Mouse (Mus musculus) lung, postnatal 0 days (tissue): ENCODE results near the gene Csta1. TPM values are rescaled to one million over a fixed set of nuclear protein-coding genes. Genes with fewer than 3 reads are reported as not detected.
"Not testable (repeated sequence)": the region's sequence is repeated elsewhere in the genome, so short reads cannot be mapped to it uniquely, and the experiment has no call there.

Source experiments
- ATAC-seq: fragments of 200-750 bp; cut with Nextera tagmentation; 2 replicates; pipeline ENCODE4 v1.8.0; 2017; ENCODE audit warnings: moderate library complexity
- DNase-seq: peaks from one replicate; pipeline ENCODE4 v3.0.0-alpha.2; 2016; ENCODE audit warnings: low spot score
- H3K27ac ChIP-seq: fragments of 300-500 bp; sonication (generic); 2 replicates; pipeline ENCODE4 v1.5.1; 2014; ENCODE audit warnings: antibody characterized with exemption, mild to moderate bottlenecking, low read length, mixed read lengths
- H3K27me3 ChIP-seq: fragments of 300-500 bp; sonication (generic); replicated peaks from 2 replicates; pipeline ENCODE4 v1.6.1; 2014; ENCODE audit warnings: low read length, mixed read lengths; ENCODE audit not compliant: insufficient read depth
- H3K36me3 ChIP-seq: fragments of 300-500 bp; sonication (generic); 2 replicates; pipeline ENCODE4 v1.6.1; 2014; ENCODE audit warnings: low read length, mixed read lengths; ENCODE audit not compliant: insufficient read depth
- H3K4me1 ChIP-seq: fragments of 300-500 bp; sonication (generic); 2 replicates; pipeline ENCODE4 v1.6.1; 2014; ENCODE audit warnings: antibody characterized with exemption, low read depth, low read length, mixed read lengths; ENCODE audit not compliant: insufficient read depth
- H3K4me2 ChIP-seq: fragments of 300-500 bp; sonication (generic); replicated peaks from 2 replicates; pipeline ENCODE4 v1.6.1; 2014; ENCODE audit warnings: low read depth, mild to moderate bottlenecking, low read length, moderate library complexity, mixed read lengths
- H3K4me3 ChIP-seq: fragments of 300-500 bp; sonication (generic); 2 replicates; pipeline ENCODE4 v1.5.1; 2014; ENCODE audit warnings: low read depth, low read length
- H3K9ac ChIP-seq: fragments of 300-500 bp; sonication (generic); replicated peaks from 2 replicates; pipeline ENCODE4 v1.6.1; 2014; ENCODE audit warnings: low read depth, mild to moderate bottlenecking
- H3K9me3 ChIP-seq: fragments of 300-500 bp; sonication (generic); 2 replicates; pipeline ENCODE4 v1.6.1; 2016; ENCODE audit warnings: low read length, mixed read lengths
- CTCF ChIP-seq: IDR thresholded peaks from 2 replicates; pipeline ENCODE4 v1.5.1; 2016; ENCODE audit warnings: antibody characterized with exemption, mild to moderate bottlenecking
- EP300 ChIP-seq: IDR thresholded peaks from 2 replicates; pipeline ENCODE4 v1.6.1; 2016; ENCODE audit warnings: antibody characterized with exemption, mild to moderate bottlenecking, control low read depth
- WGBS: fragments of 180-500 bp; shearing (Covaris S2); extraction: QIAGEN DNeasy Blood & Tissue Kit; methylation state at CpG from one replicate; pipeline ENCODE4 v1.1.7; 2014; 5-methylcytosine and 5-hydroxymethylcytosine counted together
- polyA plus RNA-seq: library from polyadenylated mRNA; unstranded; fragments of >200 nt; fragmentation: Nextera tagmentation; extraction: Ambion mirVana; gene quantifications from 2 replicates; pipeline ENCODE4 v1.2.1, GENCODE M21; 2015

The Csta1 gene
- polyA plus RNA-seq = 0.04 TPM in 1 of 2 replicates, not detected in the other

GRCm38 (mm10) chr16:36131141-36131540, at the start of gene Csta1:
Csta1 (minus strand) TSS chr16:36131241.
- ATAC-seq (no peak), DNase-seq (no peak)
- Histone ChIP-seq H3K27me3 (no peaks in the 10 kb centered on the region), H3K36me3 (no peaks in the 10 kb centered on the region), H3K4me1 (no peaks in the 10 kb centered on the region), H3K4me3 (no peak within 1 kb of the TSS), H3K4me2 (no peak within 1 kb of the TSS), H3K9ac (no peak within 1 kb of the TSS), H3K27ac (no peak within 1 kb of the TSS), H3K9me3 (no peaks in the 10 kb centered on the region)
- TF ChIP-seq CTCF (no peak), EP300 (no peak)
- 65% methylated on average over 1 of the region's 1 CpGs for WGBS

GRCm38 (mm10) chr16:36179910-36180309, 48.9 kb upstream of the Csta1 start:
- Histone ChIP-seq H3K36me3 (no peaks in the 10 kb centered on the region), H3K27ac (no peak overlapping the region), H3K9me3 (no peaks in the 10 kb centered on the region), H3K4me3 (no peak overlapping the region), H3K4me1 (no peaks in the 10 kb centered on the region), H3K4me2 (no peak overlapping the region), H3K9ac (no peak overlapping the region), H3K27me3 (no peaks in the 10 kb centered on the region)
- TF ChIP-seq CTCF (no peak), EP300 (no peak)
- DNase-seq = no peak
- no peak for ATAC-seq
- whole genome bisulfite sequencing = 74% methylated on average over 2 of the region's 2 CpGs

- H3K27me3 ChIP-seq = no peaks in the 10 kb centered on the region
- no peak overlapping the region for H3K4me3 ChIP-seq
- DNase-seq (no peak), ATAC-seq (no peak)
- TF ChIP-seq CTCF = no peak
- TF ChIP-seq EP300 = no peak
- H3K9me3 ChIP-seq = no peaks in the 10 kb centered on the region
- H3K9ac ChIP-seq = no peak overlapping the region
- no peak overlapping the region for H3K4me2 ChIP-seq
- H3K27ac ChIP-seq = no peak overlapping the region
- H3K36me3 ChIP-seq = no peaks in the 10 kb centered on the region
- no peaks in the 10 kb centered on the region for H3K4me1 ChIP-seq
Observed at GRCm38 (mm10) chr16:36176108-36176507, 45.1 kb upstream of the Csta1 start.

GRCm38 (mm10) chr16:36167841-36168240, 36.8 kb upstream of the Csta1 start:
- ATAC-seq, H3K4me1 ChIP-seq, H3K9ac ChIP-seq, H3K4me2 ChIP-seq, H3K9me3 ChIP-seq, H3K4me3 ChIP-seq, H3K27me3 ChIP-seq, DNase-seq, H3K36me3 ChIP-seq, H3K27ac ChIP-seq: not testable (repeated sequence)
- WGBS = 90% methylated on average over 9 of the region's 10 CpGs

GRCm38 (mm10) chr16:36156402-36156975, 25.4 kb upstream of the Csta1 start, which contains the start of gene Stfa2l1:
Stfa2l1 (plus strand) TSS chr16:36156811.
- Histone ChIP-seq H3K27me3 (no peaks in the 10 kb centered on the region), H3K27ac (no peak within 1 kb of the TSS), H3K9ac (no peak within 1 kb of the TSS), H3K4me3 (no peak within 1 kb of the TSS), H3K9me3 (no peaks in the 10 kb centered on the region), H3K4me1 (no peaks in the 10 kb centered on the region), H3K4me2 (no peak within 1 kb of the TSS), H3K36me3 (no peaks in the 10 kb centered on the region)
- DNase-seq (no peak), ATAC-seq (no peak)
- TF ChIP-seq EP300 (no peak), CTCF (no peak)

GRCm38 (mm10) chr16:36138201-36138600, 7.2 kb upstream of the Csta1 start:
- no peak overlapping the region for H3K4me2 ChIP-seq
- H3K27ac ChIP-seq = no peak overlapping the region
- no peak for ATAC-seq
- no peaks in the 10 kb centered on the region for H3K27me3 ChIP-seq
- no peak for DNase-seq
- TF ChIP-seq EP300 = no peak
- no peak for TF ChIP-seq CTCF
- no peaks in the 10 kb centered on the region for H3K9me3 ChIP-seq
- H3K36me3 ChIP-seq = no peaks in the 10 kb centered on the region
- WGBS = 58% methylated on average over 2 of the region's 2 CpGs
- H3K4me3 ChIP-seq = no peak overlapping the region
- no peak overlapping the region for H3K9ac ChIP-seq
- H3K4me1 ChIP-seq = no peaks in the 10 kb centered on the region

- no peaks in the 10 kb centered on the region for H3K27me3 ChIP-seq
- WGBS = 75% methylated on average over 7 of the region's 7 CpGs
- DNase-seq = no peak
- TF ChIP-seq EP300 (no peak), CTCF (no peak)
- no peaks in the 10 kb centered on the region for H3K36me3 ChIP-seq
- H3K4me2 ChIP-seq = no peak overlapping the region
- H3K9me3 ChIP-seq = no peaks in the 10 kb centered on the region
- ATAC-seq = no peak
- no peak overlapping the region for H3K9ac ChIP-seq
- no peaks in the 10 kb centered on the region for H3K4me1 ChIP-seq
- H3K4me3 ChIP-seq = no peak overlapping the region
- no peak overlapping the region for H3K27ac ChIP-seq
Observed at GRCm38 (mm10) chr16:36128092-36128491, 2.9 kb downstream of the Csta1 start.

- not testable (repeated sequence) for H3K27me3 ChIP-seq, H3K4me1 ChIP-seq, ATAC-seq, H3K27ac ChIP-seq, H3K36me3 ChIP-seq, H3K4me2 ChIP-seq, DNase-seq, H3K9ac ChIP-seq, H3K4me3 ChIP-seq, H3K9me3 ChIP-seq
- 91% methylated on average over 6 of the region's 6 CpGs for WGBS
Observed at GRCm38 (mm10) chr16:36115751-36116150, 15.3 kb downstream of the Csta1 start.

GRCm38 (mm10) chr16:36111486-36111885, 19.6 kb downstream of the Csta1 start:
- H3K27me3 ChIP-seq, H3K9me3 ChIP-seq, DNase-seq, H3K4me2 ChIP-seq, H3K4me1 ChIP-seq, ATAC-seq, H3K27ac ChIP-seq, H3K36me3 ChIP-seq, H3K9ac ChIP-seq, H3K4me3 ChIP-seq: not testable (repeated sequence)
